ENCODE assay signal across 27 mouse cellular contexts in genomic region chrX:12900256-12900655, GRCm38 (mm10).
A peak's percentile ranks its signal among the peaks of the same experiment; 100 is the strongest.
DNase-seq lines count a peak whose midpoint lies in the region; ATAC-seq and TF ChIP-seq lines count a peak whose summit lies in the region.
"Had no signal": no experiment of that assay in that cellular context is flagged by ENCODE, and none has a peak within 500 bp of the region (broad histone marks: within the 10 kb centered on the region; RNA-seq: fewer than 3 reads in every experiment).

No protein-coding gene starts in this region.

- ATAC-seq in granulocyte monocyte progenitor cell, adult 5-6 weeks (replicated peaks; ENCODE audit: poor library complexity, severe bottlenecking) = 0 out of 2 replicates have a peak, but pooled peaks have one; percentile 14
- no peak for ATAC-seq in midbrain, postnatal 0 days (ENCODE audit: low FRiP score)
- ATAC-seq: activated CD4-positive, CD25-positive, alpha-beta regulatory T cell, adult 4 months; CD4-positive, CD25-positive, alpha-beta regulatory T cell, adult 4 months; forebrain, embryonic 15.5 days; hindbrain, embryonic 16.5 days; inflammation-experienced regulatory T-cells, adult 6 months; intestine, postnatal 0 days; Patski had no signal

- H3K27ac ChIP-seq in MEL (ENCODE audit: control insufficient read depth, low read depth, low read length) = no peak overlapping the region
- no peak overlapping the region for H3K27ac ChIP-seq in layer of hippocampus, adult 2 months
- H3K27ac ChIP-seq in midbrain, postnatal 0 days (ENCODE audit: low read depth, low read length) = no peak overlapping the region
- H3K27ac ChIP-seq in embryonic facial prominence, embryonic 10.5 days (replicated peaks) = no peak overlapping the region
- H3K27ac ChIP-seq: embryonic facial prominence, embryonic 15.5 days; forebrain, embryonic 15.5 days; heart, embryonic 10.5 days; hindbrain, embryonic 12.5 days had no signal

- no peak overlapping the region for H3K4me3 ChIP-seq in MEL (ENCODE audit: control insufficient read depth in 1 of 2, insufficient read depth in 1 of 2, low read depth in 2 of 2, low read length in 2 of 2)
- no peak overlapping the region for H3K4me3 ChIP-seq in layer of hippocampus, adult 2 months
- no peak overlapping the region for H3K4me3 ChIP-seq in midbrain, postnatal 0 days (ENCODE audit: low read depth, low read length)
- no peak overlapping the region for H3K4me3 ChIP-seq in embryonic facial prominence, embryonic 10.5 days
- H3K4me3 ChIP-seq: embryonic facial prominence, embryonic 15.5 days; erythroblast, embryonic 14.5 days; forebrain, embryonic 15.5 days; heart, embryonic 10.5 days; hindbrain, embryonic 12.5 days had no signal

- no peak overlapping the region for H3K9ac ChIP-seq in MEL (ENCODE audit: control insufficient read depth, low read depth, low read length, poor library complexity, severe bottlenecking)
- no peak overlapping the region for H3K9ac ChIP-seq in midbrain, postnatal 0 days (replicated peaks; ENCODE audit: low read length, poor library complexity, severe bottlenecking)
- H3K9ac ChIP-seq: embryonic facial prominence, embryonic 15.5 days; forebrain, embryonic 15.5 days; hindbrain, embryonic 12.5 days had no signal

- no peak for TF ChIP-seq EP300 in MEL (IDR thresholded peaks at IDR 0.05; ENCODE audit: low read depth in 1 of 2, low read length in 2 of 2)

- no peak overlapping the region for H3K4me2 ChIP-seq in midbrain, postnatal 0 days (ENCODE audit: low read depth, low read length, poor library complexity, severe bottlenecking)
- H3K4me2 ChIP-seq: embryonic facial prominence, embryonic 15.5 days; forebrain, embryonic 15.5 days; hindbrain, embryonic 12.5 days had no signal

- no peaks in the 10 kb centered on the region for H3K79me2 ChIP-seq in MEL (ENCODE audit: control insufficient read depth, insufficient read depth, low read length, poor library complexity)

- H3K4me1 ChIP-seq in MEL (ENCODE audit: control insufficient read depth in 1 of 2, insufficient read depth in 2 of 2, low read length in 2 of 2) = no peaks in the 10 kb centered on the region
- H3K4me1 ChIP-seq in midbrain, postnatal 0 days (ENCODE audit: insufficient read depth, low read length) = no peaks in the 10 kb centered on the region
- no peaks in the 10 kb centered on the region for H3K4me1 ChIP-seq in embryonic facial prominence, embryonic 10.5 days
- H3K4me1 ChIP-seq: embryonic facial prominence, embryonic 15.5 days; forebrain, embryonic 15.5 days; heart, embryonic 10.5 days; hindbrain, embryonic 12.5 days had no signal

- TF ChIP-seq POLR2A in MEL (IDR thresholded peaks at IDR 0.05; ENCODE audit: control insufficient read depth in 1 of 2, insufficient read depth in 1 of 2, low read depth in 1 of 2, low read length in 2 of 2, poor library complexity in 1 of 2) = no peak

- WGBS in midbrain, postnatal 0 days = 76% methylated on average over 7 of the region's 7 CpGs
- WGBS in embryonic facial prominence, embryonic 10.5 days = 89% methylated on average over 7 of the region's 7 CpGs

- no peaks in the 10 kb centered on the region for H3K36me3 ChIP-seq in MEL (ENCODE audit: control insufficient read depth in 1 of 2, insufficient read depth in 2 of 2, low read length in 2 of 2)
- H3K36me3 ChIP-seq in midbrain, postnatal 0 days (ENCODE audit: insufficient read depth, low read length) = no peaks in the 10 kb centered on the region
- no peaks in the 10 kb centered on the region for H3K36me3 ChIP-seq in embryonic facial prominence, embryonic 10.5 days (replicated peaks)
- H3K36me3 ChIP-seq: embryonic facial prominence, embryonic 15.5 days; forebrain, embryonic 15.5 days; G1E; heart, embryonic 10.5 days; hindbrain, embryonic 12.5 days had no signal

- DNase-seq in 3T3-L1 (ENCODE audit: low read depth, low spot score) = peak; percentile 19
- DNase-seq in MEL (ENCODE audit: low read depth, low spot score) = peak; percentile 62
- peak; percentile 2 to 44 for DNase-seq in gastrocnemius, adult 8-10 months (ENCODE audit: low spot score in 2 of 2)
- DNase-seq in layer of hippocampus, adult 2 months (ENCODE audit: low spot score in 2 of 2) = no peak
- DNase-seq in midbrain, postnatal 0 days (ENCODE audit: low spot score) = no peak
- DNase-seq in embryonic facial prominence, embryonic 10.5 days (ENCODE audit: low spot score) = no peak
- no peak for DNase-seq in adrenal gland, postnatal 10 days
- DNase-seq: adrenal gland, adult 2 months; adrenal gland, postnatal 36 days; B cell, adult 2 months; cerebellum, adult 2 months; heart, adult 11 months; heart, postnatal 10 days; heart, postnatal 4 days had no signal

- TF ChIP-seq RAD21 in MEL (IDR thresholded peaks at IDR 0.05; ENCODE audit: low read depth, low read length) = no peak

- no peaks in the 10 kb centered on the region for H3K9me3 ChIP-seq in MEL (replicated peaks; ENCODE audit: insufficient read depth, low read length)
- H3K9me3 ChIP-seq in midbrain, postnatal 0 days (ENCODE audit: low read length) = no peaks in the 10 kb centered on the region
- no peaks in the 10 kb centered on the region for H3K9me3 ChIP-seq in embryonic facial prominence, embryonic 10.5 days
- H3K9me3 ChIP-seq: embryonic facial prominence, embryonic 15.5 days; forebrain, embryonic 15.5 days; G1E; heart, embryonic 10.5 days; hindbrain, embryonic 12.5 days had no signal

- no peak for TF ChIP-seq CTCF in MEL (IDR thresholded peaks at IDR 0.05 in 2 of 3, conservative IDR thresholded peaks at IDR 0.05 in 1 of 3; ENCODE audit: control insufficient read depth in 1 of 3, insufficient read depth in 1 of 3, low read depth in 2 of 3, low read length in 3 of 3, poor library complexity in 1 of 3, severe bottlenecking in 1 of 3)
- no peak for TF ChIP-seq CTCF in layer of hippocampus, adult 2 months (conservative IDR thresholded peaks at IDR 0.05)
- no peak for TF ChIP-seq CTCF in midbrain, postnatal 0 days (IDR thresholded peaks at IDR 0.05)

- no peaks in the 10 kb centered on the region for H3K27me3 ChIP-seq in MEL (ENCODE audit: control insufficient read depth in 1 of 2, insufficient read depth in 2 of 2, low read length in 2 of 2)
- H3K27me3 ChIP-seq in midbrain, postnatal 0 days (ENCODE audit: insufficient read depth, low read length) = no peaks in the 10 kb centered on the region
- peaks cover 19% of the 10 kb centered on the region for H3K27me3 ChIP-seq in embryonic facial prominence, embryonic 10.5 days (replicated peaks; ENCODE audit: low read depth, poor library complexity, severe bottlenecking)
- H3K27me3 ChIP-seq: embryonic facial prominence, embryonic 15.5 days; forebrain, embryonic 15.5 days; hindbrain, embryonic 12.5 days had no signal

TF ChIP-seq in MEL, 35 proteins besides CTCF, POLR2A, EP300 and RAD21:
- no peak for TF ChIP-seq CHD1 (IDR thresholded peaks at IDR 0.05; ENCODE audit: low read depth, low read length)
- TF ChIP-seq ZMIZ1 (IDR thresholded peaks at IDR 0.05; ENCODE audit: low read depth, low read length) = no peak
- TF ChIP-seq MXI1 (IDR thresholded peaks at IDR 0.05; ENCODE audit: low read depth, low read length) = no peak
- TF ChIP-seq TBP (IDR thresholded peaks at IDR 0.05; ENCODE audit: low read depth, low read length) = no peak
- no peak for TF ChIP-seq RCOR1 (IDR thresholded peaks at IDR 0.05; ENCODE audit: low read depth, low read length)
- no peak for TF ChIP-seq KAT2A (conservative IDR thresholded peaks at IDR 0.05; ENCODE audit: low read depth, low read length)
- no peak for TF ChIP-seq MAZ (IDR thresholded peaks at IDR 0.05; ENCODE audit: low read depth, low read length)
- no peak for TF ChIP-seq ZKSCAN1 (IDR thresholded peaks at IDR 0.05; ENCODE audit: low read depth, low read length)

Comparison
In these comparisons a context has a peak if more than half of its experiments do, and no peak if none do; other contexts are left out.
1. DNase-seq: peak in 3T3-L1 (single experiment), MEL (single experiment) and gastrocnemius, adult 8-10 months (2 of 2); none in layer of hippocampus, adult 2 months (0 of 2), midbrain, postnatal 0 days (single experiment), embryonic facial prominence, embryonic 10.5 days (single experiment) and adrenal gland, postnatal 10 days (single experiment).